Mouse (Mus musculus) heart, postnatal 0 days (tissue): ENCODE measurements at regions not wholly inside any gene's neighbourhood (a gene's known extent, or its start where the extent isn't known, plus 50 kb on each side); places are given as distances from the start of the nearest gene placed in this dataset.

Source experiments
- ATAC-seq: fragments of 200-750 bp; cut with Nextera tagmentation; 2 replicates; pipeline ENCODE4 v1.8.0; 2017; ENCODE audit warnings: low read depth, moderate number of reproducible peaks, moderate library complexity; ENCODE audit not compliant: insufficient read depth
- DNase-seq: peaks from one replicate; pipeline ENCODE4 v3.0.0-alpha.2; 2016; ENCODE audit warnings: low spot score
- H3K27ac ChIP-seq: fragments of 300-500 bp; sonication (generic); 2 replicates; pipeline ENCODE4 v1.5.1; 2014; ENCODE audit warnings: low read depth, mild to moderate bottlenecking
- H3K27me3 ChIP-seq: fragments of 300-500 bp; sonication (generic); 2 replicates; pipeline ENCODE4 v1.6.1; 2014; ENCODE audit warnings: low read length, mixed read lengths; ENCODE audit not compliant: control insufficient read depth, insufficient read depth
- H3K36me3 ChIP-seq: fragments of 300-500 bp; sonication (generic); replicated peaks from 2 replicates; pipeline ENCODE4 v1.6.1; 2014; ENCODE audit warnings: low read length, mixed read lengths; ENCODE audit not compliant: control insufficient read depth, insufficient read depth
- H3K4me1 ChIP-seq: fragments of 300-500 bp; sonication (generic); 2 replicates; pipeline ENCODE4 v1.6.1; 2014; ENCODE audit warnings: antibody characterized with exemption; ENCODE audit not compliant: control insufficient read depth, insufficient read depth
- H3K4me2 ChIP-seq: fragments of 300-500 bp; sonication (generic); 2 replicates; pipeline ENCODE4 v1.6.1; 2014; ENCODE audit warnings: low read depth, mild to moderate bottlenecking, low read length, moderate library complexity
- H3K4me3 ChIP-seq: fragments of 300-500 bp; sonication (generic); 2 replicates; pipeline ENCODE4 v1.5.1; 2014; ENCODE audit warnings: low read depth, low read length
- H3K9ac ChIP-seq: fragments of 300-500 bp; sonication (generic); replicated peaks from 2 replicates; pipeline ENCODE4 v1.6.1; 2014; ENCODE audit warnings: low read depth, low read length, mixed read lengths
- H3K9me3 ChIP-seq: fragments of 300-500 bp; sonication (generic); replicated peaks from 2 replicates; pipeline ENCODE4 v1.6.1; 2016; ENCODE audit warnings: low read length; ENCODE audit not compliant: control insufficient read depth
- CTCF ChIP-seq: IDR thresholded peaks from 2 replicates; pipeline ENCODE4 v1.5.1; 2016; ENCODE audit warnings: antibody characterized with exemption, control low read depth, low read depth
- EP300 ChIP-seq: IDR thresholded peaks from 2 replicates; pipeline ENCODE4 v1.6.1; 2016; ENCODE audit warnings: antibody characterized with exemption, low read depth
- WGBS: fragments of 180-500 bp; shearing (Covaris S2); extraction: QIAGEN DNeasy Blood & Tissue Kit; methylation state at CpG from one replicate; pipeline ENCODE4 v1.1.7; 2014; 5-methylcytosine and 5-hydroxymethylcytosine counted together

DNA sequence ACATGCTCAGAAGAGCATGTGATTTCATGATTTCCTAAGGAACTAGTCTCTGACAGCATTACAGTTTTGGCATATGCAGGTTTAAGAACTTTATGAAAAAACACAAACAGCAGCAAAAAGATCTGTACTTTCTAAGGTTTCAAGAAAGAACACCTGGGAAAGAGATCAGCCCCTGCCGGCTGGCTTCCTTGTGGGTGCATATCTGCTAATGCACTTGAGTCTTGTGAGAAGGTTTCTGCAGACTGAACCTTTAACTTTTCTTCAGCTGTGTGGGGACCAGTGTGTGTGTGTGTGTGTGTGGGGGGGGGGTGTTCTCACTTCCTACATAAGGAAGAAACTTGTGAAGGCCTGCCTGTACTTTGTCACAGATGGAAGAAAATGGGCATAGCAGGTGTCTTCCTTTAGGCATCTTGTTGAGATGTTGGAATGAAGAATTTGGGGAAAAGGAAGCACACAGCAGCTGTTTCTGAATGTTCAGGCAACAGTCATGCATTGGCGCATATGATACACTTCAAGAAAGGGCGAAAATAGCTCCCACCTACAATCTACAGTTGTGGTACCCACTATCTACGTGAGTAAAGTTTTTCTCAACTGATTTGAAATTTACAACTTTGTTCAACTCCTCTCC is 60.9 kb upstream of the Boc start:
- H3K27ac ChIP-seq: no peak overlapping the region
- 76% methylated on average over 4 of the region's 4 CpGs for WGBS
- ATAC-seq: no peak
- no peaks in the 10 kb centered on the region for H3K36me3 ChIP-seq
- no peak overlapping the region for H3K4me2 ChIP-seq
- no peaks in the 10 kb centered on the region for H3K9me3 ChIP-seq
- DNase-seq: no peak
- TF ChIP-seq EP300: no peak
- no peak for TF ChIP-seq CTCF
- H3K27me3 ChIP-seq: no peaks in the 10 kb centered on the region
- H3K4me1 ChIP-seq: peaks cover 11% of the 10 kb centered on the region
- H3K4me3 ChIP-seq: no peak overlapping the region
- no peak overlapping the region for H3K9ac ChIP-seq

DNA sequence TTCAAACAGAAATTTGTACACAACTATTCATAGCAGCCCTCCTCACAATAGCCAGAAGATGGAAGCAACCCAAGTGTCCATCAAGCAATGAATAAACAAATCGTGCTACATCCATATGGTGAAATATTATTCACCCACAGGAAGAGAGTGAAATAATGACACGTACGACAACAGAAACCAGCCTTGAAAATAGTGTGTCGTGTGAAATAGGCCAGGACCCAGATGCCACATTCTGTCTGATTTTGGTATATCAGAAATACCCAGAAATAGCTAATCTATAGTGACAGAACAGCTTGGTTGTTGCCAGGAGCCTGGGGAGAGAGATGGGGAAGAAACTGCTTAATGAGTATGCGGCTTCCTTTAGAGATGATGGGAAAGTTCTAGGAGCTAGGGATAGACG is 58.3 kb upstream of the Boc start:
- no peak for ATAC-seq
- WGBS: 75% methylated on average over 6 of the region's 6 CpGs

DNA sequence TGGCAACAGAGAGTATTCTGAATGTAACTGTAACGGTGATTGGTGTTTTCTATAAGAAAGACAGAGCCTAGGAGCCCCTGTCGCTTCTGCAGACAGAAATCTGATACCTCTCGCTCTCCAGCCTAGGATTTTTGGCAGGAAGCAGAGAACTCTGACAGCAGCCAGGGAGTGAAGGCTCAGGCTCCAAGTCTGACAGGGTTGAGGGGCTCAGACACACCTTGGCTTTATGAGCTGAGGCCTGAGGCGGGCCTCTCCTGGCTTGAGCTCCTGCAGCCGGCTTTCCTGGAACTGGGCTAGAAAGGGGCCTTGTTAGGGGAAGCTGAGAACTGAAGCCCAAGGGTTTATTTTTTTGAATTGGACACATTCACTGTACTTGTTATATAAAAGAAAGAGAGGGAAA is 57.7 kb upstream of the Boc start:
- peak overlapping the region; percentile 31; the same call in 1 of the 2 replicates for H3K27ac ChIP-seq
- 9% methylated on average over 5 of the region's 5 CpGs for WGBS
- no peaks in the 10 kb centered on the region for H3K9me3 ChIP-seq
- H3K36me3 ChIP-seq: no peaks in the 10 kb centered on the region
- H3K4me3 ChIP-seq: no peak overlapping the region
- TF ChIP-seq EP300 (no peak), CTCF (no peak)
- DNase-seq (peak; percentile 34), ATAC-seq (peak; percentile 53)
- H3K4me1 ChIP-seq: peaks cover 11% of the 10 kb centered on the region
- no peak overlapping the region for H3K9ac ChIP-seq
- no peak overlapping the region; the same call in 1 of the 2 replicates for H3K4me2 ChIP-seq
- H3K27me3 ChIP-seq: no peaks in the 10 kb centered on the region

More for the DNA sequence above, 58.3 kb upstream of the Boc start:
- no peak for DNase-seq
- peak overlapping the region; percentile 31; the same call in 1 of the 2 replicates for H3K27ac ChIP-seq
- H3K36me3 ChIP-seq: no peaks in the 10 kb centered on the region
- no peak overlapping the region for H3K4me3 ChIP-seq
- H3K9me3 ChIP-seq: no peaks in the 10 kb centered on the region
- H3K4me1 ChIP-seq: peaks cover 11% of the 10 kb centered on the region
- no peaks in the 10 kb centered on the region for H3K27me3 ChIP-seq
- no peak overlapping the region for H3K4me2 ChIP-seq
- H3K9ac ChIP-seq: no peak overlapping the region
- TF ChIP-seq CTCF (no peak), EP300 (no peak)

DNA sequence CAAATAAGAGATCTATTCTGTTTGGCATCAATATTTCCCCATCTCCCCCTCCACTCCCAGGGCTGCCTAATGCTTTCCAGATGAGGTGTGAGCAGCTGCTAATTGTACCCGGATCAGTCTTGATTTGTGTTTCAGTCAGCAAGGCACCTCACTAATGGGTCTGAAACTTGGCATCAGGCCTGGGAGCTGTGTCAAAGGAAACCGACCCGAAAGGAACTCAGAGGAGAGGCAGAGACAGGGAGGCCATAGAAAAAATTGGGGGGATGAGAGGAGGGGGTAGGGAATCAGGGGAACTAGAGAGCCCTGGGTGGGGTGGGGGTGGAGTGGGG is 57.1 kb upstream of the Boc start:
- no peak for ATAC-seq
- Histone ChIP-seq H3K36me3 (no peaks in the 10 kb centered on the region), H3K4me3 (no peak overlapping the region), H3K4me1 (peaks cover 11% of the 10 kb centered on the region), H3K9me3 (no peaks in the 10 kb centered on the region), H3K4me2 (no peak overlapping the region), H3K27me3 (no peaks in the 10 kb centered on the region), H3K27ac (no peak overlapping the region), H3K9ac (no peak overlapping the region)
- DNase-seq: no peak
- WGBS: 6% methylated on average over 3 of the region's 3 CpGs
- no peak for TF ChIP-seq EP300
- no peak for TF ChIP-seq CTCF

DNA sequence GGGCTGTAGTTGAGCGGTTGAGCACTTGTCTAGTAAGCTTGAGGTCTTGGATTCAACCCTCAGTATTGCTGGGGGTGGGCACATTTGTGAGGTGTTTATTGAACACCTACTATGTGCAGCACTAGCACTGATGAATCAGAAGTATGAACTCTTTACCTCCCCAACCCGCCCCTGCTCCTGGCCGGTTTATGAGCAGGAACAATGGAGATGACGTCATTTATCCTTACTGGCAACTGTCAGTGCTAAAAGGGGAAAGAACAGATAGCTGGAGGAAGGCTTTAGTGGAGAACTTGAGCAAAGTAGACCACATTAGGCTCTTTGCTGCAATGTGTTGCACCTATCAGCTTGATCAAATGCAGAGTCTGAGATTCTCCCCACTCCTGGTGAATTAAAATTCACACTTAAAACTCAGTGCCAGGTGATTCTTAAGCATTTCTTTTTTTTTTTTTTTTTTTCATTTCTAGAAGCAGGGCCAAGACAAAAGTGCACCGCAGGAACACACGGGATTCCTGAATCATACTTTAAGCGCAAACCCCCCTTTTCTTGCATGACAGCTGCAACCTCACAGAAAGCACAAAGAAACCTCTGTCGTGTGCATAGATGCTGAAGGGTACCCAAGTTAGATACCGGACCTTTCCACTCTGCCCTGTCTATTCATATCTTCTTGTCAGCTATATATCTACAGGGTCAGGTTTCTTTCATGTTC is 56.6 kb upstream of the Boc start:
- 0 out of 2 replicates have a peak, but pooled peaks have one; percentile 27 for ATAC-seq
- no peak overlapping the region for H3K27ac ChIP-seq

More for the DNA sequence above, 56.6 kb upstream of the Boc start:
- peak; percentile 23 for DNase-seq
- Histone ChIP-seq H3K4me1 (peaks cover 11% of the 10 kb centered on the region), H3K9me3 (no peaks in the 10 kb centered on the region), H3K27me3 (no peaks in the 10 kb centered on the region), H3K4me3 (no peak overlapping the region), H3K9ac (no peak overlapping the region), H3K36me3 (no peaks in the 10 kb centered on the region), H3K4me2 (no peak overlapping the region)
- TF ChIP-seq EP300 (no peak), CTCF (no peak)
- WGBS: 37% methylated on average over 9 of the region's 9 CpGs
